Mouse (Mus musculus) testis, postnatal 10 days (tissue): Measurements from ENCODE around the gene Pak7.
"Not testable (repeated sequence)": the region's sequence is repeated elsewhere in the genome, so short reads cannot be mapped to it uniquely, and the experiment has no call there.

ENCODE experiments used
- DNase-seq: peaks from one replicate; pipeline ENCODE4 v3.0.0; 2021; ENCODE audit warnings: low spot score

Pak7 gene

GRCm38 (mm10) chr2:136387181-136388131 lies at the start of gene Pak7:
TSS of gene Pak7 (minus strand) at chr2:136387967.
- peak; percentile 45 for DNase-seq

DNA sequence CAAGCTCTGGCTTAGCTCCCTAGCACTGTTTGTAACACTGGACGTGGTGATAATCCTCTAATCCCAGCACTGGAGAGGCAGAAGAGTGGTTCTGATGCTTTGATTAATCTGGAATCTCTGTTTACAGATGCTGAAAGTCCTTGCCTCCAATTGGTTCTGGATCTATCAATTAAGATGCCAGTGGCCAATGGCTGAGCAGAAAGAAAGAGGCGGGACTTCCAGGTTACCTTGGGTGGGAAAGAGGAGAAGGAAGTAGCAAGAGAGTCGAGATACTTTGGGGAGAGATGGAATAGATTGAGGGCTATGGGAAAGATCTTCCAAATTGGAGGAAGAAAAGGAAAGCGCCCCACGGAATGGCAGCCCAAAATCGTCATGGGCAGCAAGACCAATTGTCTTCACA lies 37.8 kb upstream of the Pak7 start:
- no peak for DNase-seq

GRCm38 (mm10) chr2:136419543-136419942 lies 31.8 kb upstream of the Pak7 start:
- no peak for DNase-seq

GRCm38 (mm10) chr2:136416381-136416780 lies 28.6 kb upstream of the Pak7 start:
- DNase-seq, result no peak

DNA sequence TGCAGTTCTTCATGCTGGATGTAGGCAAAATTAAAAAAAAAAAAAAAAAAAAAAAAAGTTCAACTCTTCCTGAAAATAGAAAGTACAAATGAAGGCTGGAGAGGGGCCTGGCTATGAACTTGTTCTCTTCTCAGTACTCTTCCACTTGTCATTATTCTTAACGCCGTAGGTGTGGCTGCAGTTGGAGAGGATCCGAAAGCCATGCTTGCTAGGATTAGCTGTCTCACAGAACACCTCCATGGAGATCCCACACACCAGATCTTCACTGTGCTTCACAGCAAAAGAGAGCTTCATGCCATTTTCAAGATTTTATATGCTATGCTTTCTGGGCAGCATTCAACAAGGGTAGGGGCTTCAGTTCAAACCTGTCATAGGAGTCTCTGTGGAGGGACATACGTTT lies 14.8 kb upstream of the Pak7 start:
- DNase-seq, result no peak

DNA sequence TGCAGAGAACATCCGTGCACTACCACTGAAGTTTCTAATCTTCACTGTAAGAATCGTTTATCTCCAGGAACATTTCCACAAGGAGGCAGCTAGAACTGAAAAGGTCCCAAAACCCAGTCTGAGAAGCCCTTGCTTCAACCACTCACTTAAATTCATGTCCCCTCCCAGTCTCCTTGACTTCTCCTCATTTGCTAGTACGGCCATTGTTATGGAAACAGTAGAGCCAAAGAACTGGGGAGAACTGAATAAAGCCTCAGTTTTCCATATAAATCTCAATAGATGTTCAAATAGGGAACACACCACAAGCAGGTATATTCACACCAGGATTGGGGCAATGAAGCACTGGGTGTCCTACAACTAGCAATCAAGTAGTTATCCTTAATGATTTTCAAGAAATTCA lies 12.4 kb downstream of the Pak7 start:
- DNase-seq, result no peak

DNA sequence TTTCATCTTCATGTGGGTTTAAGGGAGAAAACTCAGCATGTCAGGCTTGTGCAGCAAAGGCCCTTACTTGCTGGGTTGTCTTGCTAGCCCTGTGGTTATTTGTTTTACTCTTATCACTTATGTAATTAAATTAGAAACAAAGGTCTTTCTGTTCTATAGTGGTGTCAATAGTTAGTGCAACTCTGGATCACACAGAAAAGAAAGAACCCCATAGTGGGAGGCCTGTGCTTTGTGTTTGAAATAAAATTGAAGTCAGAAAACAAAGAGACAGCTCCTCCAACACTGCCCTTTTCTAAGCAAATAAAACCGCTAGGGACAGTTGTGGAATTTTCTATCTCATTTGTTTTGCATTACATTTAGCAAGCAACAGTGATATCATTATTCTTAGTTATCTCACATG lies 15.4 kb downstream of the Pak7 start:
- no peak for DNase-seq

- DNase-seq, result no peak
Observed at GRCm38 (mm10) chr2:136351393-136352096, 36.2 kb downstream of the Pak7 start.

- DNase-seq, result no peak
Observed at GRCm38 (mm10) chr2:136350459-136350858, 37.3 kb downstream of the Pak7 start.

DNA sequence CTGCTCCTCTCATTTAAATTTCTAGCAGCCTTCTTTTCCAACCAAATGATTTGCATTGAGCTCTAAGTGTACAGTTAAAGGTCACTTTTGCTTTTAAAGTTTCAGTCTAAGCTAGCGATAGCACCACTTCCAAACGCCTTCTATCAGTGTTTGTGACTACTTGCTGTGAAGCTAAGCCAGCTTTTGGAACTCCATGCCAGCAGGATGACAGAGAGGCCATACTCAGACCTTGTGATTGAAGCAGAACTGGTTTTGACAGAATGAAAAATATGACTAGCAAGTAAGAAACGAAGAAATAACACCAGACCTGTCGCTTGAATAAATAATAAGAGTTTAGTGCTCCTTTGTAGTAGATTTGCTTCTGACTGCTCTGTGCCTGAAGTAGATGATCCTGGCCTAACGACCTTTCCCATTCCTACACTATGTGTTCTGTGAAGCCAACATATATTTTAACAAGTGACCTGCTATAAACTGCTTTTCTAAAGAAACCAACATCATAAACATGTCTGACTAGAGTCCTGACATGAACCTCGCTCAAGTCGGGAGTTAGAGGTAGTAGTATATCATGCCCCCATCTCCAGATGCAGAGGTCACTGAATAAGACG lies 38.0 kb downstream of the Pak7 start:
- DNase-seq, result no peak

- DNase-seq, result not testable (repeated sequence)
Observed at GRCm38 (mm10) chr2:136344240-136344780, 43.5 kb downstream of the Pak7 start.

DNA sequence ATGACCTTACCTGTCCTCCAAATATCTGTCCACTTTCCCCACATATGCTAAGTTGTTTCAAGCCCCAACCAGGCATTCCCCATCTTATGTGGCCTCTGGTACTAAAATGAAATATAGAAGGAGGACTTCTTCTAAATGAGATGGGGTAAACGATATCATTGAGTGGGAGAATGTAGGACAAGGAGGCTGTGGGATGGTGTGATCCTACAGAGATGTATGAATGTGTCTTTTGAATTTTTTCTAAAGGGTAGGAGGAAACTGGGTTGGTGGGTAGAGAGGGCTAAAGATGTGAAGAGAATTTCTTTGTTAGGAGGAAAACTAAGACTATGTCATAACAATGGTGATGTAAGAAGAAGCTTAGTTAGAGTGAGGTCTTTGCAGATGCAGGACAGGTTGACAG lies 57.8 kb downstream of the Pak7 start:
- DNase-seq, result no peak

DNA sequence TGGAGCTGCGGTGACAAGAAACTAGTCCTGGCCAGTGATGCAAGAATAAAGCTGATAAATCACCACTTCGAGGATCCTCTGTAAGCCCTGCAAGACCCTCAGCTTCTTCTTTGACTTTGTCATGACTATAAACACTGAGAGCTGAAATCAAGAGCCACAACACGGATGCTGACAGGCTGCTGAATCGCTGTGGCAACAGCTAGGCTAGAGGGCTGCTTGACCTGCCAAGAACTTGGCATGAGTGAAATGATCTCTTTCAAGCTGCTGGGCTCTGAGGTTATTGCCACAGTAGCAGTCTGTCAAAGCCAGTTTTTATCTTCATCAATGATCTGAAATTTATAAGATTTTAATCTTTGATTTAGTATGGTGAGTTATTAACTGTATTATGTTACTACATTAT lies 62.1 kb downstream of the Pak7 start:
- DNase-seq, result no peak

DNA sequence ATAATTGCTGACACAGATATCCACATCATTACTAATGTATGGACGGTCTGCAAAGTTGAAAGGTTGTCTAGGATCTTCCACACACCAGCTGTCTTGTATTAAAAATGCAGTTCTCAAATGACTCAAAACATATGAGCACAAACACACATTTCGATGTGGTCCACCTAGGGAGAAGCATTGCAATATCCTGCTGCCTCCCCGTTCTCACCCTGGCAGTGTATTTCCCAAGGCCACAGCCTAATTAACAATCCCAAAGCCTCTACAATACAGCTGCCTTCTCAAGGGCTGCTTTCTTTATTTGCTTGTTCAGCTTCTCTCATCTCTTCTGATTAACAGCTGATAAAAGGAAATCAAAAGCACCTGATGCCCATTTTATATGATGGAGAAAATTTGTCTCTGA lies 78.5 kb downstream of the Pak7 start:
- no peak for DNase-seq

DNA sequence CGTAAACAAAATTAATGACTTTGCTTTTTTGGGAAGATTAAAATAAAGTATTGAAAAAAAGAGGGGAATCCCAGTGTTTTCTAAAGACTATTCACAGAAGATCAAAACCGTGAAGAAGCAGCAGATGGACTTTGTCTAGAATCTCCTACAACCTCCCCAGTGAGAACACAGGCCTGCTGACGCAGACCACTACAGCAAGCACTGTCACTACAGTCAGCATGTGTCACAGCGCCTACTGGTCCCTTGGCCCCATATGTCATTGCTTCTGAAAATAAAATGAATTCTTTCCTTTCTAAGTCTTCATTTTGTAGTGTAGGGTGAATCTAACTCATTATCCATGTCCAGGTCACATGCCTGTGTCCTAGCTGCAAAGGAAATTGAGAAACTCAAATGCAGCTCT lies 79.0 kb downstream of the Pak7 start:
- DNase-seq, result no peak

GRCm38 (mm10) chr2:136302201-136302600 lies 85.6 kb downstream of the Pak7 start:
- DNase-seq, result no peak

GRCm38 (mm10) chr2:136301406-136301805 lies 86.4 kb downstream of the Pak7 start:
- no peak for DNase-seq

GRCm38 (mm10) chr2:136297371-136297770 lies 90.4 kb downstream of the Pak7 start:
- no peak for DNase-seq

GRCm38 (mm10) chr2:136282043-136282442 lies 105.7 kb downstream of the Pak7 start:
- no peak for DNase-seq

DNA sequence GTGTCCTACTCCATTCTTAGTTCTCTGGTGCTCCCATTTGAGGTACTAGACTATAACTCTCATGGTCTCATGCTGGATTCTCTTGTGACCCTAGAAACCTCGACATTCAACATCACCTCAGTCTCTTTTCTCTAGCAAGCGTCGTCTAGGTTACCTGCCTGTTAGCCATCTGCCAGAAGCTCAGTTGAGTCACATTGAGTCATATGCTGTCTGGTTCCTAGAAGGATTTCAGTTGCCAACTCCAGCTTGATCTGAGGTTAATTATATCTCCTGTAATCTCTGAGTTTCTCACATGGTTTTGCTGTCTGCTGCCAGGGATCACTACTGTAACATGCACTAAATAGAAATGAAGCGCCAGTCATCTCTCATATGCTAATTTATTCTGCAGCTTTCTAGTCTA lies 145.8 kb downstream of the Pak7 start:
- DNase-seq, result not testable (repeated sequence)

DNA sequence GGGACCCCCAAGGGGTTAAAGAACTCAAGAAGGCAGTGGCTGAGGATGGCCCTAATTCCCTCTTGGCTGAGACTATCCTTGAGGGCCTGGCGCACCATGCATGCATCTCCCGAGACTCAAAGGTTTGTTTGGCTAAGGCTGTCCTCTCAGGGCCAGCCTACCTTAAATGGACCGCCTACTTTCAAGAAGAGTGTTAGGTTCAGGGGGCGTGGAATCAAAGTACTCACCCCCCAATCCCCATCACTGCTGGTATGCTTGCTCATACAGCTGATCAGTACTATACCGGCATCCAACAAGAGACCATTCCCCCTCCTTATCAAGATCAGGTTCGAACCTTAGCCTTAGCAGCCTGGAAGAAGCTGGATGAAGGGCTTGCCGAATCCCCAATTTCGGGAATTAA lies 156.5 kb downstream of the Pak7 start:
- no peak for DNase-seq

- no peak for DNase-seq
Observed at GRCm38 (mm10) chr2:136204034-136204433, 183.7 kb downstream of the Pak7 start.

DNA sequence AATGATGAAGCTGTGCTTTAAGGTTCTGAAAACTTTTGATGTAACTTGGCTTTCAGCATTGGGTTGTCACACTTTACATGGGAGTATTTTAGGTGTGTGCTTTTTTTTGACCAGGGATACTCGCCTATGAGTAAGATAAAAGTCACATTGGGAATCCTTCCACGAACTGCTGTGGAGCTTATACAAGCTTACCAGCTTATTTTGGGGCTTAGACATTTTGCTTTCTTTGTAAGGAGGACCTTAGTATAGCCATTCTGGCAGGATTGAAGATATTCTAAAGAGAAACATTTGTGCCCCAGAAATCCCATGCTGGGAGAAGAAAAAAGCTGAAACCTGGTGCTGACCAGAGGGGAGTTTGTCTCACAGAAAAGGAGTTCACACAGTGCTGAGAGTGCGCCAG lies 212.7 kb downstream of the Pak7 start:
- DNase-seq, result no peak
